Mouse (Mus musculus) limb, embryonic 11.5 days (tissue): ENCODE measurements at regions not wholly inside any gene's neighbourhood (a gene's known extent, or its start where the extent isn't known, plus 50 kb on each side); places are given as distances from the start of the nearest gene placed in this dataset.

ENCODE experiments used
- ATAC-seq: fragments of 200-750 bp; cut with Nextera tagmentation; 2 replicates; pipeline ENCODE4 v1.8.0; 2017; ENCODE audit warnings: low read depth; ENCODE audit not compliant: insufficient number of reproducible peaks, low FRiP score, low TSS enrichment
- DNase-seq: peaks from one replicate; pipeline ENCODE4 v3.0.0-alpha.2; 2015; ENCODE audit warnings: low spot score
- H3K27ac ChIP-seq: fragments of 300-500 bp; sonication (generic); replicated peaks from 2 replicates; pipeline ENCODE4 v1.5.1; 2014; ENCODE audit warnings: low read depth, mild to moderate bottlenecking, low read length
- H3K27me3 ChIP-seq: fragments of 300-500 bp; sonication (generic); 2 replicates; pipeline ENCODE4 v1.6.1; 2014; ENCODE audit warnings: mild to moderate bottlenecking, low read length, mixed read lengths; ENCODE audit not compliant: control insufficient read depth, insufficient read depth
- H3K36me3 ChIP-seq: fragments of 300-500 bp; sonication (generic); 2 replicates; pipeline ENCODE4 v1.6.1; 2014; ENCODE audit warnings: mild to moderate bottlenecking, low read length, moderate library complexity, mixed read lengths; ENCODE audit not compliant: control insufficient read depth, insufficient read depth
- H3K4me1 ChIP-seq: fragments of 300-500 bp; sonication (generic); 2 replicates; pipeline ENCODE4 v1.6.1; 2014; ENCODE audit warnings: low read length, mixed read lengths; ENCODE audit not compliant: control insufficient read depth, insufficient read depth
- H3K4me2 ChIP-seq: fragments of 300-500 bp; sonication (generic); 2 replicates; pipeline ENCODE4 v1.6.1; 2014; ENCODE audit warnings: low read depth, mild to moderate bottlenecking, moderate library complexity; ENCODE audit not compliant: severe bottlenecking
- H3K4me3 ChIP-seq: fragments of 300-500 bp; sonication (generic); 2 replicates; pipeline ENCODE4 v1.5.1; 2014; ENCODE audit warnings: low read depth, low read length
- H3K9ac ChIP-seq: fragments of 300-500 bp; sonication (generic); 2 replicates; pipeline ENCODE4 v1.6.1; 2014; ENCODE audit warnings: mild to moderate bottlenecking, low read length
- H3K9me3 ChIP-seq: fragments of 300-500 bp; sonication (generic); 2 replicates; pipeline ENCODE4 v1.6.1; 2016; ENCODE audit warnings: low read length; ENCODE audit not compliant: control insufficient read depth
- WGBS: fragments of 180-500 bp; shearing (Covaris S2); extraction: QIAGEN DNeasy Blood & Tissue Kit; methylation state at CpG from one replicate; pipeline ENCODE4 v1.1.7; 2014; 5-methylcytosine and 5-hydroxymethylcytosine counted together

GRCm38 (mm10) chr16:51795003-51795402, 236.0 kb upstream of the Cblb start:
- H3K9ac ChIP-seq, result no peak overlapping the region
- no peaks in the 10 kb centered on the region for H3K9me3 ChIP-seq
- no peak overlapping the region for H3K27ac ChIP-seq
- 95% methylated on average over 3 of the region's 3 CpGs for WGBS
- no peaks in the 10 kb centered on the region for H3K4me1 ChIP-seq
- no peaks in the 10 kb centered on the region for H3K27me3 ChIP-seq
- ATAC-seq (no peak), DNase-seq (no peak)
- no peak overlapping the region for H3K4me3 ChIP-seq
- H3K36me3 ChIP-seq, result no peaks in the 10 kb centered on the region
- H3K4me2 ChIP-seq, result no peak overlapping the region

DNA sequence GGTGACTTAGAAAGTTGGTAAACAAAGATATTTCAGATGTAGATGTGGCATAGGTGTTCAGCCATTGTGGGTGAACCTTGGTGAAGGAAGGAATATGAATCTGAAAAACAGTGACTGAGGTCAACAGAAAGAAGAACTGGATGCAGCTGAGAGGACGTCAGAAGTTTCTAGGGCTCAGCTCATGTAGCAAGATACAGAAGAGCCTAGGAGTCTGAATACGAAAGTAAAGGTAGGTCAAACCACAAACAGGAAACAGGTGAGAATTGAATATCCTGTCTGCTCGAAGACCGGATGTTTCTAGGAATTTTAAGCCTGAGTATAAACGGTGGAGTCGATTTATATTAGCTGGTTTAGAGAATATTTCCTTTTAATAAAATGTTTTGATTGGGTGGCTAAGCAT, 223.7 kb upstream of the Cblb start:
- H3K9me3 ChIP-seq, result no peaks in the 10 kb centered on the region
- no peaks in the 10 kb centered on the region for H3K36me3 ChIP-seq
- H3K27me3 ChIP-seq, result no peaks in the 10 kb centered on the region
- H3K27ac ChIP-seq, result no peak overlapping the region
- WGBS, result 85% methylated on average over 6 of the region's 6 CpGs
- ATAC-seq (no peak), DNase-seq (no peak)
- H3K9ac ChIP-seq, result no peak overlapping the region
- H3K4me3 ChIP-seq, result no peak overlapping the region
- no peaks in the 10 kb centered on the region for H3K4me1 ChIP-seq
- H3K4me2 ChIP-seq, result no peak overlapping the region

GRCm38 (mm10) chr16:51809120-51809519, 221.9 kb upstream of the Cblb start:
- H3K27ac ChIP-seq, result no peak overlapping the region
- WGBS, result 91% methylated on average over 2 of the region's 2 CpGs
- no peak for ATAC-seq

GRCm38 (mm10) chr16:51811073-51811472, 220.0 kb upstream of the Cblb start:
- Histone ChIP-seq H3K9ac (no peak overlapping the region), H3K4me1 (no peaks in the 10 kb centered on the region), H3K27ac (no peak overlapping the region), H3K4me3 (no peak overlapping the region), H3K4me2 (no peak overlapping the region), H3K27me3 (no peaks in the 10 kb centered on the region), H3K36me3 (no peaks in the 10 kb centered on the region), H3K9me3 (no peaks in the 10 kb centered on the region)
- 93% methylated on average over 1 of the region's 1 CpGs for WGBS
- DNase-seq (no peak), ATAC-seq (no peak)

More at GRCm38 (mm10) chr16:51809120-51809519, 221.9 kb upstream of the Cblb start:
- no peaks in the 10 kb centered on the region for H3K9me3 ChIP-seq
- H3K4me2 ChIP-seq, result no peak overlapping the region
- H3K27me3 ChIP-seq, result no peaks in the 10 kb centered on the region
- H3K4me3 ChIP-seq, result no peak overlapping the region
- H3K4me1 ChIP-seq, result no peaks in the 10 kb centered on the region
- DNase-seq, result no peak
- H3K36me3 ChIP-seq, result no peaks in the 10 kb centered on the region
- H3K9ac ChIP-seq, result no peak overlapping the region

GRCm38 (mm10) chr16:51842770-51843169, 188.3 kb upstream of the Cblb start:
- Histone ChIP-seq H3K9ac (no peak overlapping the region), H3K4me2 (no peak overlapping the region), H3K27ac (no peak overlapping the region), H3K36me3 (no peaks in the 10 kb centered on the region), H3K4me1 (no peaks in the 10 kb centered on the region), H3K27me3 (no peaks in the 10 kb centered on the region), H3K4me3 (no peak overlapping the region), H3K9me3 (no peaks in the 10 kb centered on the region)
- DNase-seq, result no peak
- ATAC-seq, result no peak
- 64% methylated on average over 3 of the region's 3 CpGs for WGBS

DNA sequence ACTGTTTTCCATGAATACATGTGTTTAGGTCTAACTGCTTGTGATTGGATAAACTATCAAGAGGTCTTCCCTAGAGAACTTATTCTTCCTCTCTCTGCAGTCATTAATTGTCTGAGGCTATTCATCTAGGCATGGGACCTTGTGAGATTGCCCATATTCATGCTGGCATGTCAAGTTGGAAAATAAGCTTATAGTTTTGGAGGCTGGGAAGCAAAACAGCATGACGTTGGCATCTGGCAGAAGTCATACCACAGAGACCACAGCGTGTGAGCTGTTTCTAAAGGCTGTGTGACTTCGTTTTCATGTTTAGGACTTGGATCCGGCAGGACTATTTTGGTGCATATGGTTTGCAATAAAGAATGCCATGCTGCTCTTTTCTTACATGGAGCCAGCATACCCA, 185.5 kb upstream of the Cblb start:
- Histone ChIP-seq H3K4me1 (no peaks in the 10 kb centered on the region), H3K36me3 (no peaks in the 10 kb centered on the region), H3K9ac (no peak overlapping the region), H3K27me3 (no peaks in the 10 kb centered on the region), H3K4me2 (no peak overlapping the region), H3K27ac (no peak overlapping the region), H3K9me3 (no peaks in the 10 kb centered on the region), H3K4me3 (no peak overlapping the region)
- no peak for ATAC-seq
- 92% methylated on average over 4 of the region's 4 CpGs for WGBS
- DNase-seq, result no peak

DNA sequence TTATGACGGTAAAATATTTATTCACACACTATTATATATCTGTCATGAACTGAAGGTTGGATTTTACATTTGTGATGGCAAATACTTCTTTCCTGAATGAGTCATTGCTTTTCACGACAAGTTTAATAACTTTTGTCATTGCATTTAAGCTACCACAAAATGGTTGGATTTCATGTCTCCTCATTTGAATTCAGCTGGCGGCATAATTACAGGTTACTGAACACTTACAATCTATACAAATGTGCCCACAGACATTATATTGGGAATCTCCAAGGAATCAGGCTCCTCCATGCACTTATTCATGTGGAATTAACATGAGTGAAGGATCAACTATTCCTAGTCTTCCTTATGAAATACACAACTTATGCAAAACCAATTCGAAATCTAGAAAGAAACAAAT, 150.3 kb upstream of the Cblb start:
- no peaks in the 10 kb centered on the region for H3K4me1 ChIP-seq
- no peaks in the 10 kb centered on the region for H3K9me3 ChIP-seq
- no peak overlapping the region for H3K27ac ChIP-seq
- no peaks in the 10 kb centered on the region for H3K36me3 ChIP-seq
- no peaks in the 10 kb centered on the region for H3K27me3 ChIP-seq
- DNase-seq (no peak), ATAC-seq (no peak)
- no peak overlapping the region for H3K4me2 ChIP-seq
- WGBS, result 86% methylated on average over 4 of the region's 4 CpGs
- no peak overlapping the region for H3K4me3 ChIP-seq
- H3K9ac ChIP-seq, result no peak overlapping the region

- 91% methylated on average over 2 of the region's 2 CpGs for WGBS
- no peak for ATAC-seq
- no peaks in the 10 kb centered on the region for H3K4me1 ChIP-seq
- H3K9ac ChIP-seq, result no peak overlapping the region
- no peaks in the 10 kb centered on the region for H3K9me3 ChIP-seq
- DNase-seq, result no peak
- no peaks in the 10 kb centered on the region for H3K36me3 ChIP-seq
- no peak overlapping the region for H3K4me3 ChIP-seq
- no peaks in the 10 kb centered on the region for H3K27me3 ChIP-seq
- H3K27ac ChIP-seq, result no peak overlapping the region
- H3K4me2 ChIP-seq, result no peak overlapping the region
Measured at GRCm38 (mm10) chr16:51881127-51881526, 149.9 kb upstream of the Cblb start.

DNA sequence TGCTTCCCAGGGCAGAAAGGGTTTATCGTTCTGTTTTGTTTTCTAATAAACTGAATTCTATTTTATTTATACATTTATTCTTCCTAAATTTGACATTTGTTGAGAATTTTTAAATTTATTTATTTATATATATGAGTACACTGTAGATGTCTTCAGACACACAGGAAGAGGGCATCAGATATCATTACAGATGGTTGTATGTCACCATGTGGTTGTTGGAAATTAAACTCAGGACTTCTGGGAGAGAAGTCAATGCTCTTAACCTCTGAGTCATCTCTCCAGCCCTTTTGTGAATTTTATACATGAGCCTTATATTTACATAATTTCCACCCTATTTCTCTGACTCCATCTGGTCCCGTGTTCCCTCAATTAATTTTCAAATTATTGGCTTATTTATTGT, 147.2 kb upstream of the Cblb start:
- Histone ChIP-seq H3K4me2 (no peak overlapping the region), H3K27ac (no peak overlapping the region), H3K36me3 (no peaks in the 10 kb centered on the region), H3K9me3 (no peaks in the 10 kb centered on the region), H3K4me3 (no peak overlapping the region), H3K9ac (no peak overlapping the region), H3K4me1 (no peaks in the 10 kb centered on the region), H3K27me3 (no peaks in the 10 kb centered on the region)
- DNase-seq (no peak), ATAC-seq (no peak)
- 96% methylated on average over 2 of the region's 2 CpGs for WGBS
